Mouse (Mus musculus): ENCODE results near the gene Nos1ap.

Gene Nos1ap

DNA sequence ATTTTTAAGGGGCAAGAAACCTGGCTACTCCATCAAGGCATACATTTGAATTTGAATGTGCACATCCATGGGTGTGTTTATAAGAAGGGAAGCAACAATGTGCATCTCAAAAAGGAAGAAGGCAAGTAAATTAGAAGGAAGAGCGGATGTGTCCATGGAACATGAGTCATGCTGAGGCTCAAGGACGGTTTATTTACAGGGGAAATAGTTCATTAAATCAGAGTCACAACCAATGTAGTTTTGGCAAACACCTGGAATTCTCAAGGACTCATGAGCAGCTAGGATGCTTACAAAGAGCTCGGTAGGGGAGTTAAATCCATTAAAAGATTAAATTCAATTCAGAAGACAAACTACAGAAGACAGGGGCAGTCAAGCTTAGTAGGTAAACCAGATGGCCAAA, 169.7 kb downstream of the Nos1ap start:
- no peak for DNase-seq (ENCODE audit: low spot score in 2 of 2)

DNA sequence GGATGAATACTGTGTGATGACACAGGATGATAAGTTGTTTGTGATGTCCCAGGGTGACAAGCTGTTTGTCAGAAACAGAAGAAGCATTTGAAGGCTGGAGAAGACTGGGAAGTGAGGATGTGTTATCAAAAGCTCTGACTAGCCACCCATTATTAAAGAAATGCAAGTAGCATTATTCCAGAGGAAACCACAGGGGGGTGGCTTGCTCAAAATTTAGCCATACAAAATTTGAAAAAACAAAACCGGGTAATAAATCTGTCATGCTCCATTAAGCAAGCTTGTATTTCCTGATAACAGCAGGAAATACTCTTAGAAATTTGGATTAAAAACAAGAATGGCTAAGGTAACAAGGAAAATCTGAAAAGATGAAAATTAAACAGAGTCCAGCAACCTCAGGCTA, 171.5 kb downstream of the Nos1ap start:
- DNase-seq (ENCODE audit: low spot score in 2 of 2) = no peak

DNA sequence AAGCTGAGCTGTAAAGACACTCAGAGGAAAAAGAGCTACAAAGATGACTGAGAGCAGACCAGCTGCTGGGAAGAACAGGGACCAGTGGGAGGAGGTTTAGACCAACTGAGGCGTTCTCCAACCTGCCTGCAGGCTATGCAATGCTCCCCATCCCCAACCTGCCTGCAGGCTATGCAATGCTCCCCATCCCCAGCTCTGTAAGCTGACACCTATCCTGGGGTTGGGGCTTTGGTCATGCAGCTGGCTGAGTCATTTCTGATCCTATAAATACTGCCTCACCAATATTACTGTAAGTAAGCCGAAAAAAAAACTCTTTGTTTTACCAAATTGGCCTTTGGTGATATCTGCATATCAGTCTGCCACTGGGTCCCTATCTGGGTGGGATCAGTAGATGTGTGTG, 172.7 kb downstream of the Nos1ap start:
- DNase-seq (ENCODE audit: low spot score in 2 of 2) = no peak

DNA sequence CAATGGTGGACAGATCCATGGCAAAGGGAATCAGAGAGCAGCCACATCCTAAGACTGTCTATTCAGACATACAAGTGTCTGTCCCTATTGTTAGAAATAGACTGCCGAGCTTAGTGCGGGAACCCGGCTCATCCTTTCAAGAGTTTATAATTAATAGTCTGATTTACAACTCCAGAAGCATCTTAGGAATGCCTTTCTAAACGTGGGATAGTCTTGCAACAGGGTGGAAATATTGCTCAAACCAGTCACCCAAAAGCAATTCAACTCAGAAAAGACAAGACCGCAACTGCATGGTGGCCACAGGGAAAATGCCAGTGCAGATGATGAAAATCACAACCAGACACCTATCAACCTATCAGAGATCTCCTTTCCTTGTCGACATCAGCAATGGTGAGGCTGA, 173.5 kb downstream of the Nos1ap start:
- no peak for DNase-seq (ENCODE audit: low spot score in 2 of 2)

DNA sequence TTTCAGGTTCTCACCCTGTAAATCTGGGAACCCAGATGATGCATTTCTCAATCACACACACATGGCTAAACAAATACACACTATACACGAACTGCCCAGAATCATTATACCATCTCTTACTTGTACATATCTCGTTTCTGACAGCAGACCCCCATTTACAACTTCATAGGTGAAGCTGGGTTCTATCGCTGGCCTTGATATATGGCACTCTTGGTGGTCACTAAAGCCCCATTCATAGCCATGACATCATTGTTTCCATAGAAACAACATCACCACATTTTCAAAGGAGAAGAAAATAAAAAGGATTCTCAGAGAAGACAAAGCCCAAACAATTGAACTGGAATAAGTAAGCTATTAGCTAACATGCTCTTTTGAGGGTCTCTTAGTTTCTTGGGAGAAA, 174.3 kb downstream of the Nos1ap start:
- no peak for DNase-seq (ENCODE audit: low spot score in 2 of 2)

DNA sequence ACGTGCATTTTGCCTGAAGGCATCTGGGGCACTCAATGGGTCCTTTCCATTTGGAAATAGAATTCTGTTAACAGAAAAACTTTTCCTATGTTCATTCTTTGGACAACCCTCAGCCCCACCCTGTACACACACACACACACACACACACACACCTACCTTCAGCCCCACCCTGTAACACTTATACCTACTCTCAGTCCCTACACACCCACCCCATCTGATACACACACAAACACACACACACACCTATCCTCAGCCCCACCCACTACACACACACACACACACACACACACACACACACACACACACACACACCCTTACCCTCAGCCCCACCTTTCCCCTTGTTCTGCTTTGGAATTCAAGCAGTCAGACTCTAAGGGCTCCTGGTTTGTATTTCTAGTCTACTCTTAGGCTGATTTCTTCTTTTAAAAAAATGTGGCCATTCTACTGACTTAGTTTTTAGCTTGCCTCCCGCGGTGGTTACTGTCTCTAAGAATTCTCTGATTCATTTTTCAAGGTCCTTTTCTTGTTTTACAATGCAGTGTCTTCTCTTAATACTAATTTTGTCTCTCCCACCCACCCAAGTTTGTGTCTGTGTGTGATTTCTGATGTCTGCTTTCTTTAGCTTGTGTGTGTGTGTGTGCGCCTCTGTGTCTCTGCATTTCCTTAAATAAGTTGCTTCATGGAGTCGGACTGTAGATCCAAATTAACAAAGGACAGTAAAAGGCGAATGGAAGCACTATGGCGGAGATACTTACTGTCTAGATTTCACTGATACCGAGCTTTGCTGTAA, 179.1 kb downstream of the Nos1ap start:
- DNase-seq (ENCODE audit: low spot score in 2 of 2) = no peak

DNA sequence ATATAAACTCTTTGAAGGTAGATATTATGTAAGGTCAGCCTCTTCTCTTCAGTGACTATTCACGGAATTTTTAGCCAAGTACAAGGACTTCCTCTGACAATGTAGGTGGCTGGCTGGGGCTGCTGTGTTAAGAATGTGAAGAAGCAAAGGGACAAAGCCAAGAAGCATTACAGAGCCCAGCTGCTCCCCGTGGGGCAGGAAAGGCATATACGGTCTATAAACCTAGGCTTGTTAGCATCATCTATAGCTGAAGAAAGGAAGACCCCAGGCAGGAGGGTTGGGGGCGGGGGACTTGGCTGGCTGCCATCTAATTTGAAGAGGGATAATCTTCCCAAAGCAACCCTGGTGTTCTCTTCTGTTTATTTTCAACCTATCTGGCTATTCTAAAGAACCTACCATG, 180.6 kb downstream of the Nos1ap start:
- no peak for DNase-seq (ENCODE audit: low spot score in 2 of 2)

DNA sequence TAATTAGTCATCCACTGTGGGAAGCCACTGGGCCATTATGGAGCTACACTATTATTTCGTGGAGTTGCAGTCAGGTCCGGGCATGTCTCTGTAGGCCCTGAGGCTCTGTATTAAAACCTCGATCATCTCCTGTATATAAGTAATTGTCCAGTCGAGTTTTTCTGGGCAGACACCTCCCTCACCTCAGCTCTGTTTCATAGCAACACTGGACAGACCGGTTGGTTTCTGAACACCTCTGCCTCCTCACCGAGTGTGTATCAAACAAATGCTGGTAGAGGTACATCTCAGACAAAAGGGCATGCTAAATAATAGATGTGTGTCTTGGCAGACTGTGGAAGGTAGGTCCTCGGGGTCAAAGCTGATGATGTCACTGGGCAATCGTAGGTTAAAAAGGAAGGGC, 182.7 kb downstream of the Nos1ap start:
- DNase-seq (ENCODE audit: low spot score in 2 of 2) = no peak

DNA sequence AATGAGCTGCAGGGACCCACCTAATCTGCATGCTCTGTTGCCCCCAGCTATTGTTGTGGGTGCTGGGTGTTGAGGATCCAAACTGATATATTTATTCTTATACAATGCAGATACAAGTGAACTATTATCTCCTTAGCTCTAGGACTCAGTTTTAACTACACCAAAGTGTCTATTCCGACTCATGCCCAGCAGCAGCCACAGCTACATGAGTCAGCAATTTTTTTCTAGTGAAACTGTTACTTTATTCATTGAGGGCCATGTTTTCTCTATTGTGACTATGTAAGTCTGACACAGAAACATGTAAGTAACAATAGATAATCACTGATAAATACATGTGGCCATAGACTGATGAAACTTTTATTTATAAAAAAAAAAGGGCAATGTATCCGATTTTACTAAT, 184.5 kb downstream of the Nos1ap start:
- DNase-seq (ENCODE audit: low spot score in 2 of 2) = no peak

DNA sequence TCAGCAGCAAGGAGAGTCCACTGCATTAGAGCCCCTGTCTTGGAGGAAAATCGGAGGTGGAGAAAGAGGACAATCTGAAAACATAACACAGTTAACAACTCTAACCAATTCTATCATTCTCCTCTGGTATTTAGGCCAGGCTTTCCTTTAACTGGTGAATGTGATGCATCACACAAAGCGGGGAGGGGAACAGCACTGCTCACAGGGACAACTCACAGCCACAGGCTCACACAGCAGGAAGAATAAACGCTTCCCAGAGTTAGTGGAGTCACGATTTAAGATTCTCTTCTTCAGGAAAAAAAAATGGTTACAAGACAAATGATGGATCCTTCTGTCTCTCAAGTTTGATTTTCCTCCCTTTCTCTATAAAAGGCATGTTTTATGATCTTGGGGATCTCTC, 187.0 kb downstream of the Nos1ap start:
- DNase-seq (ENCODE audit: low spot score in 2 of 2) = no peak

DNA sequence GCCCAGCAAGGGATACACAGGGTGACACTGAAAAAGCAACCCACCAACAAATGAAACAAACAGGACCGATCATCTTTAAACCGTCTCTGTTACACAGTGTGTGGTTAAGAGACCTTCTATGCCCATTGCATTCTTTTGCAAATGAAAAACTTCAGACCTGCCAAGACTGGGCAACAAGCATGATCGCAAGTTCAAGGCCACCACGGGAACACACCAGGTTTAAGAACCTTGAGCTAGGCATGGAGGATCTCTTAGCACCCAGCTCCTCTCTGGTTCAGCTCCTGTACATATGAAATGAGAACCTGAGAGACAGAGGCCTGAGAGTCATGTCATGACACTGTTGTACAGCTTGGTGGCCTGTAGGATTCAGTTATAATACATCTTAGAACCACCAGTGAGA, 190.8 kb downstream of the Nos1ap start:
- no peak for DNase-seq (ENCODE audit: low spot score in 2 of 2)

DNA sequence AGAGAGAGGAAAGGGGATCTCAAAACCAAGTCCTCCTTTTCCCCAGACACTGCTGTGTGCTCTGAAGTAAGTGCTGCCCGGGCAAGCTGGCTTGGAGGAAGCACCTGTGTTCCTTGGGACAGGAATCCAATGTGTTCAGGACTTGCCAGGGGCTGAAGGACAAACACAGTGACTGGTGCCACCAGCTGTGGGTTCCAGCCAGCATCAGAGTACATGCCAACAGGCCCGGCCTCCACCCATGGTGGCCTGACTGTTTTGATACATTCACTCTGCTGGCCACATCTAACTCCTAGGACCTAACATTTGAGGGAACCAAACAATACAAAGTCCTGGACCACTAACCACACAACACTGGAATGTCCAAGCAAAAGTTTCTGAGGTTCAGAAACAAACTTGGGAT, 194.6 kb downstream of the Nos1ap start:
- no peak for DNase-seq (ENCODE audit: low spot score in 2 of 2)

DNA sequence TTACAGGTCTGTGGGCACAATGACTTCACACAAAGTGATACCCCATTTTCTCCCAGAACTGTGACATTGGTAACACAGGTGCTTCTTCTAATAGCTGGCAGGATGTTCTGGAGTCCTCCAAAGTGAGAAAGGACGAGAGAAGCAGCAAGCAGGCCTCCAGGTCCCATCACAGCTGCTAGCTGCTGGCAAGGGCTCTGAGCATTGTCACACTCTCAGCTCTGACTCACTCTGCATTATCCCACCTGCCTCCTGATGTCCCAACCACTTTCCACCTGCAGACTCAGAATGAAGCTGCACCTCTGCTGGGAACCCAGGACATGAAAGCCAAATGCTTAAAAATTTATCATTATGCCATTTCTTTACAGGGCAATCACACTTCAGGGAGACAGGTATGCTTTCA, 195.0 kb downstream of the Nos1ap start:
- DNase-seq (ENCODE audit: low spot score in 2 of 2) = no peak

DNA sequence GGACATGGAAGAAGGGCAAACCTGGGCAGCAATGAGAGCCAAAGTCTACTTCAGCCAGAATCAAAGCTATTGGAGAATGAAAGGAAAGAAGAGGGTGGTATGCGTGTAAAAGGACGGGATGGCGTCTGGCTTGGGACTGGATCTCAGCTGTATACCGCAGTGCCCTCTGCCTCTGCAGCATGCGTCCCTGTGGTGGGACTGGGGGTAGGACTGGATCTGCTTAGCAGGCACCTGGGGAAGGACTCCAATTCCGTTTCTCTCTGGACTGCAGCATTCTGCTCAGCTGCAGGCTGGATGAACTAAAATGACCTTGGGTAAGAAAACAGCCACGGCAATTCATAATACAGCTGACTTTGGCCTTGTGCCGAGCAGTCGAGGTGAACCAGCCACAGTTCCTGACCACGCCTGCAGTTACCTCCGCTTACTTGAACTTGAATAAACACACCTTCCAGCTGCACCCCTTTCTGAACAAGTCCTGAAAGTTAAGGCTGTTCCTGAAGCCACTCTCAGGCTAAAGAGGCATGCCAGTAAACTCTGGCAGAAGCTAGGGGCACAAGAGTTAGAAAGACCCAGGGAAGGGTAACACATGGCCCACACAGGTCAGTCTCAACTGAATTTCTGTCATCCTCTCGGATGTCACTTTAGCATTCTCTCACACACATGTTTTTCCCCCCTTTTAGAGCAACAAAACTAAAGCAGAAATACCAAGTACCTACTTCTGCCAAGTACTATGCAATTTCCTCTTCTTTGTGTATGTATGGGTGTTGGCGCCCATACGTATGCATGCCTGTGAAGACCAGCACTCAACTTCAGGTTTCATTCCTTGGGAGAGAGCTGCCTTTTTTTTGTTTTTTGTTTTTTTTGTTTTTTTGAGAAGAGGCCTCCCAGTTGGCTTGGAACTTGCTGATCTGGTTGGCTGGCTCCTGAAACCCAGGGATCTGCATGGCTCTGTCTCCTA, 196.6 kb downstream of the Nos1ap start:
- no peak for DNase-seq (ENCODE audit: low spot score in 2 of 2)

DNA sequence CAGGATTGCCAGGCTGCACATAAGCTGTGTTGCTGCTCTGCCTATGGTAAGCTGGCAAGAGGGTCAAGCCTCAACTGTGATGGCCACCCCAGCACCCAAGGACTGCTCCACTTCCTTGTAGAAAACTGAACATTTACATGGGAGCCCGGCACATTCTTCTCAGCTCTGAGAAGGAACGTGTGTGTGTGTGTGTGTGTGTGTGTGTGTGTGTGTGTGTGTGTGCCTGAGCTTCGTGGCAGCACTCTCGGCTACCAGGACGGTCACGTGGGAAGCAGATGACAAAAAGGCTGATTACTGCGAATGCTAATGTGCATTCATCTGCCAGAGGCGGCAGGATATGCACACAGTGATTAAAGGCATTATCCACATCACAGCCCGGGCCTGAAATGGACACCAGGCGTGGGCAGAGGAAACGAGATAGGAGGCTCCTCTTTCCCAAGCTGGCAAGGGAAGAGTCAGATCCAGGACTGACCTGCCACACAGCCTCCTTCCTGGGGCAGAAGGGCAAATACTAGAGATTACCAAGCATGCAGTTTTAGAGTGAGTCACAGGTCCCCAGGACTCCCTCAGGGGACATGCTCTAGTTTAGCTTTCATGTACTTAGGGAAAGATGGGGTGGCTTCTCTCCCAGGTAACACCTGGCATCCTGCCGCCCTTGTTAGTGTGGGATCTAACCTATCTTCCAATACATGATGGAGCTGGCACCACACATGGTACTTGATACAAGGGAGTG, 202.3 kb downstream of the Nos1ap start:
- DNase-seq (ENCODE audit: low spot score in 2 of 2) = no peak

DNA sequence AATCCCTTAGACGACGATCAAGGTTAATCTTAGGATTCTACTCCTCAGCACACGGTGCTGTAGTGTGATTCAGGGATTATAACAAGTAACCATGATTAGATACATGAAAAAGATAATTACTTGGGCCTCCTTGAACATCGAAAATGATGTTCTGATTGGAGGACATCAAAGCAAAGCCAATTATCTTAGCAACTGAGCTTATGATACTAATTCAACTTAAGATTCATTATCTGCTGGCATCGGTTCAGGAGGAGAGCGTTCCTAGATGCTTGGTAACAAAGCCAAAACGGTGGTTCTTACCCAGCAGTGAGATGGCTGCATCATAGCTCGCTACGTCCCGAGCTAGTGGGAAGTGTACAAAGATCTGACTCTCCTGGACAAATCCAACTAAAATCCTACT, 204.2 kb downstream of the Nos1ap start:
- DNase-seq (ENCODE audit: low spot score in 2 of 2) = no peak

DNA sequence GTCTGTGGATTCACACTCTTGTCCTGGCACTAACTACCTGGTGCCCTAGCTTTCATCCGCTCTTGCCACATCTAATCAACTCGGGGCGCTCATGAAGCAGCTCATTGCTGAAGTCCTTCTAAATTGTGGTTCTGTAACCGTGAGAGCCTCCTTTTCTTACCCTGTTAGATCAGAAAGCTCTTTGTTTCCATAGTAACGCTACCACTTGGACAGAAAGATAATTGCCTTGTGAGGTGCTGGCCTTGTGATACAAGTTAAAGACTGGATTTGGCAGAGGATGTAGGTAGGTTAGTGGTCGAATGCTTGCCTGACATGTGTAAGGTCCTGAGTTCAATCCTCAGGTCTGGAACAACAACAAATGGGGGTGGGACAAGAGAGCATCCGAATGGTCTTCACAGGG, 206.1 kb downstream of the Nos1ap start:
- DNase-seq (ENCODE audit: low spot score in 2 of 2) = no peak

DNA sequence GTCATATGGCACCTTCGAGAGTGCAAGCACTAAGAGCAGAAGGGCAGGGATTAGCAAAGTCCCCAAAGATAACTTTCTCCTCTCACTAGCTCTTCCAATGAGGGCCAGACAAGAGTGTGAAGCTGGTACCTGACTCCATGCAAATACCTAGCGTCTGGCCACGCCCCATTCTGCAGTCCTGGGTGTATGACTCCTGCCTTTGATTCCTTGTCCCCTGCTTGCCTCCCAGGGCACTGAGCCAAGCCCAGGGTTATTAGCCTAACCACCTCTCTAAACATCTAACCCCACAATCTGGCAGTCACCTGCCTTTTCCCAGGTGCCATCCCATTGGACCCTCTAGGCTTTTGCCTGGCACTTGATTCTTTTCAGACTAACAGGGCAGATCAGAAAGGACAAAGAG, 208.2 kb downstream of the Nos1ap start:
- DNase-seq (ENCODE audit: low spot score in 2 of 2) = no peak

DNA sequence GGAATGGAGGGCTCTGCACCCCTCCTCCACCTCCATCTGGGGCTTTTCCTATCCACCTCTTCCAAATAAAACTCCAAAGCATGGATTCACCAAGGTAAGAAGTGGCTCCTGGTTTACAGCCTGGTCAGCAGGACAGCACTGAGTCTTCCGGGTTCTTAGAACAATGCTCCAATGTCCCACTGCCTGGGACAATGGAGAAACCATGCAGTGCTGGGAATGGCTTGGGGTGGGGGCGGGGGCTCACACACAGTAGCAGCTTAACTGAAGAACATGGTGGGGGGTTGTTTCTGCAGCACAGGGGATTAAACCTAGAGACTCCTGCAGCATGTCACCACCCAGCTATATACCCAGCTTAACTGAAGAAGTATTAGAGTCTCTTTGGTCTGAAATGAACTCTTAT, 209.2 kb downstream of the Nos1ap start:
- DNase-seq (ENCODE audit: low spot score in 2 of 2) = no peak

DNA sequence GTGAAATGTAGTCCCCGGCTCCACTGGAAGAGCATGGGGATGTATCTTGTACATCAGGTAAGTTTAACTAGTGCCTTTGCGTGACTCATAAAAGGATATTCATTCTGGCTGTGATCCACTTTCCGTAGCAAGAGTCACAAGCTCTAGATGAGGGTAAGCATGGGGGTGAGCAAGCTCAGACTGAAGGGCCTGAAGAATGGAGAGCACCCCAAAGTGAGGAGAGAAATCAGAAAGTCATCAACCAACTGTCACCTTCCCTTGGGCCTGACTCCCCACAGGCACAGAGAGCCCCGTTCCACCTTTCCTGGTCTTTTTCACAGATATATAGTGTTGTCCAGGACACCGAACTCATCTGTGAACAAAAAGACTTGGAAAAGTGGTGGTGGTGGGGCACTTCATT, 213.9 kb downstream of the Nos1ap start:
- DNase-seq (ENCODE audit: low spot score in 2 of 2) = no peak

DNA sequence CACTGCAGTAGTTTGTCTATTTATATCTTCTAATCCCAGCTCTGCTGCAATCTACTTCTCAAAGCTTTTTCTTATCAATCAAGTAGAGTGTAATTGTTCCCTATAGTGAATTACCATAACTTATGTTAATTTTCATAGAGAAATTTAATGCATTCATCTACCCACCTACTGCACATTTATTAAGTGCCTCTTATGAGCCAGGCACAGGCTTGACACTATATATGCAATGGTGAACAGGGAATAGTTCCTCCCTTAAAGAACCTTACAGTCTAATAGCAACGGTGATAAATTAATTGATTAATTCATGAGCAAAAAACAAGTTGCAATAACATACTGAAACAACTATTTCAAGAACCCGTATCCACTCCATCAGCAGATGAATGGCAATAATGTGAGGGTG, 215.9 kb downstream of the Nos1ap start:
- no peak for DNase-seq (ENCODE audit: low spot score in 2 of 2)

DNA sequence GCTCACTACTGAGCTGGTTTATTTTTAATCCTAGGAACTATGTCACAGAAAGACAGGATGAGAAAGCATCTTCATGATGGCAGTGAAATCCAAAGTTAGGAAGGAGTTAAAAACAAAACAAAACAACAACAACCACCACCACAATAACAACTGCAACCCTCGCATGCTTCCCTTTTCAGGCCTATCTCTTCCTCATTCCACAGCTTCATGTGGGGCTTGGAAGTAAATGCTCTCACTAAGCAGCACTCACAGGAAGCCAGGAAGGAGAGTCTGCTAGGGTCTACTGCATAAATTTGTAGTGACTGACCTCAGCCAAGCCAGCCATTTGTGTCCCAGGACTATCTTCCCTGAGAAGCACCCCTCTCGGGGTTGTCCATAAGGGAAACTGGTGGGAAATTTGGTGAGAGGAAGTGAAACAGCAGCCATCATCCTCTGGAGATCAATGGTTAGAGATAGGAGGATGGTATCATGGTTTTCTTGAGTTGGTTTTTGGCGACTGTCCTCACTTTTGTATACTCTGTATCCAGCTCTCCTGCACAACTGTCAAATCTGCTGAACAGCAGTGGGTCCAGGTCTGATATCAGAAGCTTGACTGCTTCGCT, 218.4 kb downstream of the Nos1ap start:
- DNase-seq (ENCODE audit: low spot score in 2 of 2) = no peak
